Mouse (Mus musculus) E14TG2a.4 (cell line): ENCODE data around the gene Sctr.

ENCODE experiments used
- CTCF ChIP-seq: conservative IDR thresholded peaks from 2 replicates; pipeline ENCODE4 v1.5.1; 2014; ENCODE audit warnings: low read length
- NANOG ChIP-seq: IDR thresholded peaks from 2 replicates; pipeline ENCODE4 v1.6.1; 2014; ENCODE audit warnings: borderline replicate concordance, low read length, mixed read lengths
- POU5F1 ChIP-seq: IDR thresholded peaks from 2 replicates; pipeline ENCODE4 v1.6.1; 2014; ENCODE audit warnings: low read length, borderline replicate concordance

DNA sequence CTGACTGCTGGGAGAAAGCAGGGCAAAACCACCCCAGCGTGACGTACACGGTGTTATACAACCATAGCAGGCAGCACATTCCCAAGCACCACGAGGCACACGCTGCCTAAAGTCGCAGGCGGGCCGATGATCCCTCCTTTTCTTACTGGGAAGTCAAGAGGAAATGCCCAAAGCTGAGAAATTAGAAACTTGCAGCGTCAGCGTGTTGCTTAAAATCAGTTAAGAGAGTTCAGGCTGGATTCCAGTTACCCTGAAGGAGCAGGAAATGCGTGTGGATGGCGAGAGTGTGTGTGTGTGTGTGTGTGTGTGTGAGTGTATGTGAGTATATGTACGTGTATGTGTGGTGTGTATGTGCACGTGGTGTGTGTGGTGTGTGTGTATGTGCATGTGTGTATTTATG lies 50.4 kb downstream of the Sctr start:
- TF ChIP-seq CTCF (no peak), POU5F1 (no peak), NANOG (no peak)
